Mouse (Mus musculus): Measurements from ENCODE around the gene Rbm6. TPM values are rescaled to one million over a fixed set of nuclear protein-coding genes. Genes with fewer than 3 reads are reported as not detected.
A peak's percentile ranks its signal among the peaks of the same experiment; 100 is the strongest.

Gene Rbm6
- total RNA-seq, 2 experiments from 2014 or later, result 73.4 to 79.0 TPM

DNA sequence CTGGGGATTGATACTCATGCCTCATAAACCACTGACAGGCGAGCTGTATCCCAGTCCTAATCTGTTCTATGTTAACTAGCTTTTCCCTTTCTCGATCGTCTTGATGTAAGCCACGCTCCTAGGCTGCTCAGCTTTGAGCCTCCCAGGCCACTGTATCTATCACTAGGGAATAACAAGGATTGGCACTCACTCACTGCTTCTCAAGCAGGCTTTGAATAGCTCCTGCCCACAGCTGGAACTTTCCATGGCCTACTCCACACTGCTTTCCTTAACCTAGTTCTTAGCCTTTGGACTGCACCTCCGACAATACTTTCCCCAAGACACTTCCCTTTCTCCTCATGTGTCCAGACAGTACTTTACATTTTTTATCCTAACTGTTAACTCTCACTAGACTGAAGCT is 104.2 kb downstream of the Rbm6 start:
- DNase-seq, result no peak

GRCm38 (mm10) chr9:107759593-107759992 is 113.4 kb downstream of the Rbm6 start:
- no peak for DNase-seq
- intact Hi-C loops (cut with DNase I), result no loop called here

More for the DNA sequence above, 104.2 kb downstream of the Rbm6 start:
- intact Hi-C loops (cut with DNase I), result no loop called here

DNA sequence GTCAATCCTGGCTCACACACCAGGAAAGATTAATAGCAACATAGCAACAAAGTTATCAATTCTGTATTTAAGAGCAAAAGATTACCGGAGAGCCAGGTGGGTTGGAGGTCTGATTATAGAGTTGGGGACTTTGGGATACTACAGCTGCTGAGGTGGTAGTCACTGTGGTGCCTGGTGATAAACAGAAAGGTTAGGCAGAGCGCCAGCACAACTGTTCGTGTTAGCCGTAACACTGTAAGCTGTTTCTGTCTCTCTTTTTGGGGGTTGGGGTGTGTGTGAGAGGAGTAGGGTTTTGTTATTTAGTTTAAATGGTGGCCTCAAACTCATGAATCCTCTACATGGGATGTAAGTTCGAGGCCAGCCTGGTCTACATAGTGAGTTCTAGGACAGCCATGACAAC is 122.7 kb downstream of the Rbm6 start:
- DNase-seq, result no peak
- intact Hi-C loops (cut with DNase I), result no loop called here

DNA sequence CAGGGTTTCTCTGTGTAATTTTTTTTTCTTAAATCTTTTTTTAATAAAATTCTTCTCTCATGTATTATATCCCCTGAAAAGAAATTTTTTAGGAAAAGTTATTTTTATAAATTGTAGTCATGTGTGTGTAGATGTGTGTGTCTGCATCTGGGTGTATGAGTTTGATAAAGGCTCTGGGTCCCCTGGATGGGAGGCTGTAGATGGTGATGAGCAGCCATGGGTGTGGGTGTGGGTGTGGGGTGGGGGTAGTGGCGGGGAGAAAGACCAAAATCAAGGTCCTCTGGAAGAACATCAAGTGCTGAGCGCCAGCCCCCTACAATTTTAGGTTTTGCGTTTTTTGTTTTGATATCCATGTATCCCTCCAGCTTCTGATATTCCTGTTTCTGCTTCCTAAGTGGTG is 125.0 kb downstream of the Rbm6 start:
- intact Hi-C loops (cut with DNase I), result no loop called here
- no peak for DNase-seq

- intact Hi-C loops (cut with DNase I), result no loop called here
Observed at GRCm38 (mm10) chr9:107747310-107747709, 125.7 kb downstream of the Rbm6 start.

GRCm38 (mm10) chr9:107746679-107747078 is 126.4 kb downstream of the Rbm6 start:
- intact Hi-C loops (cut with DNase I), result no loop called here

More at GRCm38 (mm10) chr9:107747310-107747709, 125.7 kb downstream of the Rbm6 start:
- DNase-seq, result no peak

GRCm38 (mm10) chr9:107744061-107744460 is 129.0 kb downstream of the Rbm6 start:
- DNase-seq, result no peak
- intact Hi-C loops (cut with DNase I), result no loop called here

More at GRCm38 (mm10) chr9:107746679-107747078, 126.4 kb downstream of the Rbm6 start:
- DNase-seq, result no peak

DNA sequence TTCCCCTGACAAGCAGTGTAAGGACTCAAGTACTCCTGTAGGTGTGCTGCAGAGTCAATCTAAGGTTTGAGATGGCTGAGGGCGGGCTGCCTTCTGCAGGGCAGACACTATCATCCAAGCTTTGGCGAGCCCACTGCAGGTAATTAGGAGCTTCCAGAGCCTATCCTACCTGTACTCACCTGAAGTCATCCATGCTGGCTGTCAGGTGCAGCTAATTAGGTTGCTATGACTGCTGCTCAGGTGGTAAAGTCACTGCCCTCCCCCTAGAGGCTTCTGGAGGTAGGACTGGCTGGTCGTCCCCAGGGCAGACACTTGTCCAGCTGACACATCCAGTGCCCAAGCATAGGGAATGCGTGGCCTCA is 134.2 kb downstream of the Rbm6 start:
- intact Hi-C loops (cut with DNase I), result loop anchor here (5.0 kb wide), 2 partner anchors 42 to 92 kb away; no protein-coding TSS in a partner anchor
- DNase-seq, result peak; percentile 44

DNA sequence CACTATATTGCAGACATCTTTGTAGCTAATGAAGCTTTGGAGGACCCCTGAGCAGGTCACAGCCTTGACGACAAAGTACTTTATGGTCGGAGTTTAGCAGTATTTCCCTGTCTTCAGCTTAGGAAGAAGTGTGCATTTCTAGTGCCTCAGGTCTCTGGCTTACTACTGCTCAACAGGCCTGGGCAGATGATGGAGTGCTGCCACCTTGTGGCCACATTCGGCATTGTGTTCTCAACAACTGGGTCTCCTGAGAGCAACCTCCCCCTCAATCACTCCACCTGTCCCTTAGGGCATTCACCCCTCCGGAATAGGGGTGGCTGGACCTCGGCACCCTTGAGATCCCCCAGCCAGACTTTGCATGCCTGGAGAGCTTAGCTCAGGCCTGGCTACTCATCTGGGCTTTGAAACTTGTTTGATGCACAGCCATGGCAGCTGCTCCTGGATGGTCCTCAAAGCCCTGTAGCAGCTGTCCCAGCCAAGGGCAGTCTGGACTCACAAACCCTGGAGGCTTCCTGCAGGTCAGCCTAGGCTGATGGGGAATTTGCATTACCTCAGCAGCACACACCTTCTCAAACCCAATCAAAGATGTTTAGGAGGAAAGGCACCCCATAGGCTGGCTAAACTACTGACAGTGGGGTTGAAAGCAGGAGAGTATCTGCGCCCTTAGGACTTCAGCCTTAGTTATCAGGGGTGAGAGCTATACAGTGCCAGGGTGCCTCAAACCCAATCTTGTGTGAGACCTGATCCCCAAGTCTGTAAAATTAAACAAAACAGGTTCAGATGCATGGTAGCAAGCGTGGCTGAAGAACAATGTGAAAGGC is 134.8 kb downstream of the Rbm6 start:
- intact Hi-C loops (cut with DNase I), result loop anchor here (5.0 kb wide), 2 partner anchors 41 to 91 kb away; no protein-coding TSS in a partner anchor
- DNase-seq, result peak; percentile 88

GRCm38 (mm10) chr9:107736185-107736485 is 136.9 kb downstream of the Rbm6 start:
- intact Hi-C loops (cut with DNase I), result loop anchor here (5.0 kb wide), 2 partner anchors 39 to 89 kb away; no protein-coding TSS in a partner anchor
- peak; percentile 80 for DNase-seq

GRCm38 (mm10) chr9:107735356-107736184 is 137.5 kb downstream of the Rbm6 start:
- intact Hi-C loops (cut with DNase I), result loop anchor here (5.0 kb wide), 2 partner anchors 38 to 88 kb away; no protein-coding TSS in a partner anchor
- DNase-seq, result no peak

DNA sequence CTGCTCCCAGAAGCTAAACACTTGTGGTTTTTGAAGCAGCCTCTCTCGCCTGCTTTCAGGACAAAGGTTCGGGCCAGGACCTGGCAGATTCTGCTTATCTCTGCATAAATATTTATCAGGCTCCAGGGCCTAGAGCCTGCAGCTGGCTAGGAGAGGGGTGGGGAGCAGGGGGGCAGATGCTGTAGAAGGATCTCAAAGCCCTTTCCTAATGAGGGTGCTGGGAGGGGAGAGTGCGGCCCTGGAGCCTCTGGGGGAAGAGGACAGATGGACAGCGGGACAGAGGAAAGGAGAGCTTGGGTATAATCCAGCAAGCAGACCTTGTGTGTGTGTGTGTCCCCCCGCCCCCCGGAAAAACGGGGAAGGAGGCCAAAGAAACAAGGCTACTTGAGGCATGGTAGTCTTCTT is 138.5 kb downstream of the Rbm6 start:
- DNase-seq, result peak; percentile 67
- intact Hi-C loops (cut with DNase I), result no loop called here

- intact Hi-C loops (cut with DNase I), result no loop called here
Observed at GRCm38 (mm10) chr9:107729709-107730108, 143.3 kb downstream of the Rbm6 start.

DNA sequence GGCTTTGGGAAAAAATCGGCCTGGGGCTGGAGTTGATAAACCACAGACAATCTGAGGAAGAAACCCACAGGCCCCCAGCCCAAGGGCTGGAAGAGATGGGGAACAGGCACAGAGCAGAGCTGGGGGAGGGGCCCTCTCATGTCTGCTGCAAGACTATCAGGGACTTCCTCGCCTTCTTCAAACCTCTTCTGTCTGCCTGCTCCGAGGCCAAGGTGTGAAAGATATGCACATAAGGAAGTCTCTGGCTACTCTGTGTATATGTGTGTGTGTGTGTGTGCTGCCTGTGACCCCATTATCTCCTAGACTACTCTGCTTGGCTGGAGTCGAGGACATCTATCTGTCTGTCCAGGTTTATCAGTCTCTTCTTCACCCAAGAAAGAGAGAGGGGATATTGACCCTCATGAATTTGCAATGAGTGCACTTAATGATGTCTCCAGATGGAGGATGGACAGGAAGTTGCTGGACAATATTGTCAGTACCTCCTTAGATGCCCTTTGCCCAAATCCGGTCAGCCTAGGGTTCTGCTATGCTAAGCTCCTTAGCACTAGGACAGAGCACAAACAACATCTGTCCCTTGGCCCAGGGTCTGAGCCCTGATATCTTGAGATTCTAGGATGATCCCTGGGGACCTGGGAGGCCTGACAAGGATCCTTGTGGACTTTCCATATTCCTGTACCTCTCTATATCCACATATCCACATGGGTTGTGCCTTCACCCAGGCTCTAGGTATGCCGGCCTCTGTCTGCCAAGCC is 143.9 kb downstream of the Rbm6 start:
- intact Hi-C loops (cut with DNase I), result no loop called here
- no peak for DNase-seq

More at GRCm38 (mm10) chr9:107729709-107730108, 143.3 kb downstream of the Rbm6 start:
- DNase-seq, result no peak

DNA sequence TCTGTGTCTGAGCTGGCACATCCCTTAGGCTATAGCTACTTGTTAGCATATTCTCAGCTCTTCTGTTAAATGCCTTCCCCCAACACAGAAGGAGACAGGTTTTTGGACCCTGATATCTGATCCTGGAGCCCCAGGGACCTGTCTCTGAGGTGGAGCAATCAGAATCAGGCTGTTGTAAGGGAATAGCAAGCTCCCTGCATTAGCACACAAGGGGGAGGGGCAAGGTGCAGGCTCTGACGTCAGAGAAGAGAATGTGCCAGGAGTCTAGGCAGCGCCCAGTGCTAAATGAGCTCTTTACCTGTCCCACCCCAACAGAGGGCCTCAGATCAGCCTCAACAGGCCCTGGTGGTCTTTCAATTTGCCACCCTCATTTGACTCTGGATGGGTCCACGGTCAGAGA is 146.0 kb downstream of the Rbm6 start:
- DNase-seq, result no peak
- intact Hi-C loops (cut with DNase I), result no loop called here

- no peak for DNase-seq
- intact Hi-C loops (cut with DNase I), result no loop called here
Observed at GRCm38 (mm10) chr9:107724796-107725195, 148.2 kb downstream of the Rbm6 start.

DNA sequence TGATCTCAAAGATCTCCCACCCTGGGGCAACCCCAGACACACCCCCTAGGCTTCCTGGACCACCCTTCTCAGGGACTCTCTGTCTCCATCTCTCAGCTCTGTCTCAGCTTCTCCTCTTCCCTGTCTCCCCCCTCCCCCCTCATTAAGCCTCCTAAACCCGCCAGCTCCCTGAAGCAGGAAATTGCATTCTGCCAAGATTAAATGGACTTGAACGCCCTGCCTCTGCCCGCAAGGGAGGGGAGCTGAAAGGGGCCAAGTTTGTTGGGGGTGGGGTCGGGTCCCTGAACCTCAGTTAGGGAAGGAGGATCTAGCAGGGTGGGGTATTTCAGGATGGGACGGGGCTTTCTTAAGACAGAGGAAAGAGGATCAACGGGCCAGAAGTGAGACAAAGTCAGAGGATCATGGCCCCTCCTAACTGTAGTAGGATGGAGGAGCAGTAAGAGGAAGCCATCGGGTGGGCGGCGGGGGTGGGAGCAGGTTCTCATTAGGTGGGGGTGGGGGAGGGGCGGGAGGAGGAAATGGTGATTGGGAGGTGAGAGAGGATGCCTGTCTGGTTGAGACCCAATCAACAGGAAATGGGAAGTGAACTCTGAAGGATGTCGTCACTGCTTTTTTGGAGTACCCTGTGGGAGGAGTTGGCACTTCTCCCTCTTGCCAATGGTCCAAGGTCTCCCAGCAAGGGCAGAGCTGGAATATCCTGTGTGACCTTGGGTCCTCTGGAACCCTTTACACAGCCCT is 149.1 kb downstream of the Rbm6 start:
- DNase-seq, result peak; percentile 68
- intact Hi-C loops (cut with DNase I), result no loop called here

All from left cerebral cortex, postnatal 4 days (tissue).